Mouse (Mus musculus) bone marrow, adult 2 months (tissue): Measurements from ENCODE around the gene B4galt4. TPM values are rescaled to one million over a fixed set of nuclear protein-coding genes. Genes with fewer than 3 reads are reported as not detected.
"Not testable (repeated sequence)": the region's sequence is repeated elsewhere in the genome, so short reads cannot be mapped to it uniquely, and the experiment has no call there.

Experiments used
- H3K27ac ChIP-seq: fragments of 200-500 bp; 2 replicates; pipeline ENCODE4 v1.5.1; 2012; ENCODE audit warnings: low read depth, mild to moderate bottlenecking, control low read depth, inconsistent platforms, low read length; ENCODE audit not compliant: control insufficient read depth, poor library complexity, insufficient read depth
- H3K4me1 ChIP-seq: fragments of 200-500 bp; 2 replicates; pipeline ENCODE4 v1.6.1; 2011; ENCODE audit warnings: low read length; ENCODE audit not compliant: control insufficient read depth, insufficient read depth
- H3K4me3 ChIP-seq: fragments of 200-500 bp; replicated peaks from 2 replicates; pipeline ENCODE3; 2011; ENCODE audit warnings: mild to moderate bottlenecking, low read depth, low read length, control low read depth; ENCODE audit not compliant: control insufficient read depth
- CTCF ChIP-seq: fragments of 200-500 bp; IDR thresholded peaks from 2 replicates; pipeline ENCODE4 v1.5.1; 2011; ENCODE audit warnings: low read length, control low read depth; ENCODE audit not compliant: control insufficient read depth, insufficient read depth
- POLR2A ChIP-seq: fragments of 200-500 bp; IDR thresholded peaks from 2 replicates; pipeline ENCODE4 v1.6.1; 2011; ENCODE audit warnings: low read depth, mild to moderate bottlenecking, control low read depth, low read length, borderline replicate concordance; ENCODE audit not compliant: control insufficient read depth
- WGBS: fragments of 180-500 bp; shearing (Covaris S2); methylation state at CpG from one replicate; pipeline ENCODE4 v1.1.7; 2018; 5-methylcytosine and 5-hydroxymethylcytosine counted together
- polyA plus RNA-seq: library from polyadenylated mRNA; stranded (reverse); fragments of >200 nt; gene quantifications from 2 replicates; pipeline ENCODE4 v1.2.4, GENCODE M21; 2011; ENCODE audit warnings: low replicate concordance; ENCODE audit not compliant: missing spikeins, insufficient read depth, insufficient read length

The B4galt4 gene
- polyA plus RNA-seq, 1 experiment, result 12.8 TPM

- H3K4me3 ChIP-seq, result no peak overlapping the region
- WGBS, result 63% methylated on average over 9 of the region's 9 CpGs
- TF ChIP-seq POLR2A (no peak), CTCF (no peak)
- no peak overlapping the region for H3K27ac ChIP-seq
- H3K4me1 ChIP-seq, result peaks cover 1% of the 10 kb centered on the region; the same call in 1 of the 2 replicates
Measured at GRCm38 (mm10) chr16:38705531-38706281, 36.4 kb upstream of the B4galt4 start.

GRCm38 (mm10) chr16:38706782-38707181 is 35.3 kb upstream of the B4galt4 start:
- Histone ChIP-seq H3K4me3 (no peak overlapping the region), H3K4me1 (peaks cover 1% of the 10 kb centered on the region; the same call in 1 of the 2 replicates), H3K27ac (no peak overlapping the region)
- WGBS, result 66% methylated on average over 7 of the region's 7 CpGs
- no peak for TF ChIP-seq POLR2A
- TF ChIP-seq CTCF, result no peak

GRCm38 (mm10) chr16:38708962-38709520 is 33.0 kb upstream of the B4galt4 start:
- 46% methylated on average over 7 of the region's 7 CpGs for WGBS
- peaks cover 1% of the 10 kb centered on the region; the same call in 1 of the 2 replicates for H3K4me1 ChIP-seq
- no peak overlapping the region for H3K27ac ChIP-seq
- H3K4me3 ChIP-seq, result no peak overlapping the region
- TF ChIP-seq POLR2A (no peak), CTCF (peak; percentile 11; the same call in 1 of the 2 replicates)

GRCm38 (mm10) chr16:38711245-38711644 is 30.8 kb upstream of the B4galt4 start:
- peaks cover 3% of the 10 kb centered on the region; the same call in 1 of the 2 replicates for H3K4me1 ChIP-seq
- no peak overlapping the region for H3K4me3 ChIP-seq
- TF ChIP-seq POLR2A (no peak), CTCF (no peak)
- no peak overlapping the region for H3K27ac ChIP-seq
- WGBS, result 4% methylated on average over 4 of the region's 4 CpGs

GRCm38 (mm10) chr16:38712105-38712504 is 30.0 kb upstream of the B4galt4 start:
- TF ChIP-seq POLR2A, result no peak
- no peak for TF ChIP-seq CTCF
- H3K4me1 ChIP-seq, result peaks cover 3% of the 10 kb centered on the region; the same call in 1 of the 2 replicates
- WGBS, result 3% methylated on average over 12 of the region's 12 CpGs
- H3K27ac ChIP-seq, result no peak overlapping the region; the same call in 1 of the 2 replicates
- peak overlapping the region; percentile 84 for H3K4me3 ChIP-seq

- Histone ChIP-seq H3K4me3 (peak within 1 kb of the TSS; percentile 84), H3K27ac (peak within 1 kb of the TSS; percentile 93), H3K4me1 (peaks cover 3% of the 10 kb centered on the region; the same call in 1 of the 2 replicates)
- TF ChIP-seq POLR2A, result peak; percentile 40; the same call in 1 of the 2 replicates
- no peak for TF ChIP-seq CTCF
- WGBS, result under 1% methylated on average over 74 of the region's 74 CpGs
Measured at GRCm38 (mm10) chr16:38712581-38713403, 29.3 kb upstream of the B4galt4 start, which contains the start of gene Arhgap31. Gene Arhgap31, minus strand, starts transcription at chr16:38713274.

- WGBS, result 11% methylated on average over 17 of the region's 17 CpGs
- TF ChIP-seq POLR2A (no peak), CTCF (no peak)
- peak overlapping the region; percentile 71 for H3K4me3 ChIP-seq
- peaks cover 3% of the 10 kb centered on the region; the same call in 1 of the 2 replicates for H3K4me1 ChIP-seq
- H3K27ac ChIP-seq, result peak overlapping the region; percentile 93
Measured at GRCm38 (mm10) chr16:38713404-38714258, 28.4 kb upstream of the B4galt4 start.

GRCm38 (mm10) chr16:38714259-38714526 is 27.9 kb upstream of the B4galt4 start:
- peak overlapping the region; percentile 68 for H3K4me3 ChIP-seq
- 24% methylated on average over 11 of the region's 12 CpGs for WGBS
- H3K4me1 ChIP-seq, result not testable (repeated sequence)
- H3K27ac ChIP-seq, result peak overlapping the region; percentile 88
